Mouse (Mus musculus) liver, embryonic 14.5 days (tissue): ENCODE measurements around the gene Stum.

Experiments used
- CTCF ChIP-seq: IDR thresholded peaks from 2 replicates; pipeline ENCODE4 v1.5.1; 2016; ENCODE audit warnings: antibody characterized with exemption, low read depth, control low read depth
- EP300 ChIP-seq: IDR thresholded peaks from 2 replicates; pipeline ENCODE4 v1.6.1; 2016; ENCODE audit warnings: antibody characterized with exemption, low read depth

DNA sequence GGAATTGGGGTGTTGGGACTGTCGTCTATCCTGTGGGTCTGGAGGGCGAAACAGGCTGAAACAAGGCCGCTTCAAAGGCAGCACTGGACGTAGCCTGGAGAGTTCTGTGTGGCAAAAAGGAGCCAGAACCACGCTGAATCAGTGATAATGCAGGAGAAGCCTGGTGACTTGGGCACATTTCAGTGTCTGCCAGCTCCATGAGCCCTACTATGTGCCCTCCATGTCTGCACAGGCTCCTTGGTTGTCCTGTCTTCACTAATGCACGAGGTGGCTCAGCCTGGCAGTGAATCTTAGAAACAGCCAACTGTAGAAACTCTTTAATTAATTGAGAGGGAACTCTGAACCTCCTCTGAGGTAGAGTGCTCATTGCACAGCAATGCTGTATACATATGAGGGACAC, 56.9 kb downstream of the Stum start:
- TF ChIP-seq CTCF (no peak), EP300 (no peak)
